Mouse (Mus musculus) limb, embryonic 14.5 days (tissue): ENCODE measurements around the gene Acbd3. TPM values are rescaled to one million over a fixed set of nuclear protein-coding genes. Genes with fewer than 3 reads are reported as not detected.
A peak's percentile ranks its signal among the peaks of the same experiment; 100 is the strongest.

Experiments
- ATAC-seq: fragments of 200-750 bp; cut with Nextera tagmentation; 2 replicates; pipeline ENCODE4 v1.8.0; 2017; ENCODE audit warnings: low read depth, moderate number of reproducible peaks, moderate TSS enrichment; ENCODE audit not compliant: low FRiP score
- DNase-seq: peaks from one replicate; pipeline ENCODE4 v3.0.0-alpha.2; 2015; ENCODE audit warnings: low spot score
- H3K27ac ChIP-seq: fragments of 300-500 bp; sonication (generic); replicated peaks from 2 replicates; pipeline ENCODE4 v1.5.1; 2014; ENCODE audit warnings: low read depth, mild to moderate bottlenecking, low read length, moderate library complexity, mixed read lengths
- H3K27me3 ChIP-seq: fragments of 300-500 bp; sonication (generic); 2 replicates; pipeline ENCODE4 v1.6.1; 2014; ENCODE audit warnings: low read length, mixed read lengths; ENCODE audit not compliant: control insufficient read depth, insufficient read depth
- H3K36me3 ChIP-seq: fragments of 300-500 bp; sonication (generic); 2 replicates; pipeline ENCODE4 v1.6.1; 2014; ENCODE audit warnings: mild to moderate bottlenecking, low read length, moderate library complexity, mixed read lengths; ENCODE audit not compliant: control insufficient read depth, insufficient read depth
- H3K4me1 ChIP-seq: fragments of 300-500 bp; sonication (generic); 2 replicates; pipeline ENCODE4 v1.6.1; 2014; ENCODE audit warnings: antibody characterized with exemption, low read length, mixed read lengths; ENCODE audit not compliant: control insufficient read depth, insufficient read depth
- H3K4me2 ChIP-seq: fragments of 300-500 bp; sonication (generic); replicated peaks from 2 replicates; pipeline ENCODE4 v1.6.1; 2014; ENCODE audit warnings: low read depth, mild to moderate bottlenecking, low read length, moderate library complexity; ENCODE audit not compliant: severe bottlenecking
- H3K4me3 ChIP-seq: fragments of 300-500 bp; sonication (generic); replicated peaks from 2 replicates; pipeline ENCODE4 v1.5.1; 2014; ENCODE audit warnings: low read length
- H3K9ac ChIP-seq: fragments of 300-500 bp; sonication (generic); 2 replicates; pipeline ENCODE4 v1.6.1; 2014; ENCODE audit warnings: mild to moderate bottlenecking, low read depth, low read length, moderate library complexity; ENCODE audit not compliant: severe bottlenecking
- H3K9me3 ChIP-seq: fragments of 300-500 bp; sonication (generic); 2 replicates; pipeline ENCODE4 v1.6.1; 2016; ENCODE audit warnings: low read length; ENCODE audit not compliant: control insufficient read depth
- POLR2A ChIP-seq: fragments of 200-500 bp; IDR thresholded peaks from 2 replicates; pipeline ENCODE4 v1.8.0; 2012; ENCODE audit warnings: inconsistent platforms, mild to moderate bottlenecking, moderate library complexity, borderline replicate concordance; ENCODE audit not compliant: insufficient read depth, insufficient read length; ENCODE audit errors: extremely low read depth
- WGBS: fragments of 180-500 bp; shearing (Covaris S2); extraction: QIAGEN DNeasy Blood & Tissue Kit; methylation state at CpG from one replicate; pipeline ENCODE4 v1.1.7; 2014; 5-methylcytosine and 5-hydroxymethylcytosine counted together
- polyA plus RNA-seq, 2 experiments: library from polyadenylated mRNA; depleted of rRNA in 1 of 2; stranded (reverse) in 1 of 2; unstranded in 1 of 2; fragments of >200 nt; fragmentation: Nextera tagmentation in 1 of 2; extraction: Ambion mirVana in 1 of 2; gene quantifications; 2 replicates each; pipeline versions ENCODE4 v1.2.1 to v1.2.3; 2012 to 2014

Gene Acbd3
- polyA plus RNA-seq, 2 experiments = 29.4 to 41.9 TPM

DNA sequence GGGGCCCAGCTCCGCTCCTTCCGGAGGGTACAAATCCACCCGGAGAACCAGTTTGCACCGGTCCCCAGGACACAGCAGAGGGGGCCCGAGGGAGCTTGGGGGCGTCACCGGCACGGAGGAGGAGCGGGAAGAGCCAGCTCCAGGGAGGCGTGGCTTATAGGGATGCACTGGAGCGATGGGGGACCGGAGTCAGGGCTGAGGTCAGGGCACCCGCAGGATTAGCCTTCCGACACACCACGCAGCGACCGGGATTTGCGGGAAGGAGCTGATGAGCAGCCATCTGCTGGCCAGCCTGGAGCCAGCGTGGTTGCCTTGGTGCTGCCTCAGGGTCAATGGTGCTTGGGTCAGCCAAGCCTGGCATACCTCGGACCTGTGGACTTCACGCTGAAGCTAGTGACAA lies 68.3 kb downstream of the Acbd3 start:
- Histone ChIP-seq H3K4me2 (peak overlapping the region; percentile 69), H3K9me3 (no peaks in the 10 kb centered on the region), H3K36me3 (no peaks in the 10 kb centered on the region), H3K27me3 (no peaks in the 10 kb centered on the region), H3K4me1 (peaks cover 11% of the 10 kb centered on the region), H3K9ac (peak overlapping the region; percentile 51; the same call in 1 of the 2 replicates), H3K27ac (no peak overlapping the region), H3K4me3 (peak overlapping the region; percentile 33)
- peak; percentile 66 for ATAC-seq
- DNase-seq = peak; percentile 41
- WGBS = 1% methylated on average over 21 of the region's 21 CpGs
- no peak for TF ChIP-seq POLR2A

DNA sequence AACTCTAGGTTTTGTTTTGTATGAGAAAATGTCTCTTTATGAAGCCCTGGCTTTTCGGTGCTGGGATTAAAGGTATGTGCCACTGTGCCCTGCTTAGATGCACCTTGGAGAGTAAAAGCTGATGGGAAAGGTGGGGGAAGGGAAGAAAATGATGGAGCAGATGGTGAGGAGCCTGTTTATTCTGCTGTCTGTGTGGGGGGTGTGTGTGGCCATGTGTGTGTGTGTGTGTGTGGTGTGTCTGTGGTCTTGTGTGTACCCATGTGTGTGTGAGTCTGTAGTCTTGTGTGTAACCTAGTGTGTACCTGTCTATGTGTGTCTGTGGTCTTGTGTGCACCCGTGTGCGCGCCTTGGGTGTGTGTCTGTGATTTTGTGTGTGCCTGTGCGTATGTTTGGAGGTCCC lies 72.8 kb downstream of the Acbd3 start:
- Histone ChIP-seq H3K4me1 (peaks cover 7% of the 10 kb centered on the region), H3K4me3 (no peak overlapping the region), H3K27ac (no peak overlapping the region), H3K36me3 (peaks cover 33% of the 10 kb centered on the region), H3K27me3 (no peaks in the 10 kb centered on the region), H3K9ac (no peak overlapping the region), H3K4me2 (no peak overlapping the region), H3K9me3 (no peaks in the 10 kb centered on the region)
- 95% methylated on average over 5 of the region's 5 CpGs for WGBS
- ATAC-seq = no peak
- no peak for TF ChIP-seq POLR2A
- DNase-seq = no peak

DNA sequence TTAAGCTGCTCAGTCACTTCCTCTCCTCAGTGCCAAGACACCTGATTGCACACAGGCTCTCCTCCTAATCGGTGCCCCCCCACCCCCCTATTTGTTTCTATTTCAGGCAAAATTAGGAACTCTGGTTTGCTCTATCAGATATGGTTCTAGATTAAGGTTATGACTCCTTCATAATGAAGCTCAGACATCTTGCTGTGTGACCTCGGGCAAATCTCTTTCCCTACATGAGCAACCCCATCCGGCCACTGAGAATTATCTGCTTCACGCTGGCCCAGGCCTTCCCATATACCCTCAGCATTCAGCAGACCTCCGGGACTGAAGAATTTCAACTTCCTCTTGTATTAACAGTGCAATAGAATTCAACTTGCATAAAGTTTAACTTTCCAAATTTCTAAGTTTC lies 73.4 kb downstream of the Acbd3 start:
- 85% methylated on average over 5 of the region's 5 CpGs for WGBS

DNA sequence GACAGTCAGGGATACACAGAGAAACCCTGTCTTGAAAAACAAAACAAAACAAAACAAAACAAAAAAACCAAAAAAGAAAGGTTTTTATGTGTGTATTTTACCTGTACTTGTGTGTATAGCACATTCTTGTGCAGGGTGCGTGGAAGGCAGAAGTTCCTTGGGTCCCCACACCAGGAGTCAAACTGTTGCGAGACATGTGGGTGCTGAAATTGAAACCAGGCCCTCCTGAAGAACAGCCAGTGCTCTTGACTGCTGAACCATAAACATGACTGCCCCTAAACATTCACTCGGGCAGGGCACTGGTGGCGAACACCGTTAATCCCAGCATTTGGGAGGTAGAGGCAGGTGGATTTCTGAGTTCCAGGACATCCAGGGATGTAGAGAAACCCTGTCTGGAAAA lies 74.2 kb downstream of the Acbd3 start:
- Histone ChIP-seq H3K9me3 (no peaks in the 10 kb centered on the region), H3K9ac (no peak overlapping the region), H3K4me1 (no peaks in the 10 kb centered on the region), H3K4me3 (no peak overlapping the region), H3K27ac (no peak overlapping the region), H3K36me3 (peaks cover 46% of the 10 kb centered on the region), H3K27me3 (no peaks in the 10 kb centered on the region), H3K4me2 (no peak overlapping the region)
- ATAC-seq = no peak
- DNase-seq = no peak
- no peak for TF ChIP-seq POLR2A
- WGBS = 82% methylated on average over 5 of the region's 5 CpGs

More for the DNA sequence above, 73.4 kb downstream of the Acbd3 start:
- H3K9ac ChIP-seq = no peak overlapping the region
- peaks cover 38% of the 10 kb centered on the region for H3K36me3 ChIP-seq
- no peak overlapping the region for H3K4me2 ChIP-seq
- peaks cover 1% of the 10 kb centered on the region for H3K4me1 ChIP-seq
- ATAC-seq (no peak), DNase-seq (no peak)
- no peak for TF ChIP-seq POLR2A
- no peak overlapping the region for H3K4me3 ChIP-seq
- H3K9me3 ChIP-seq = no peaks in the 10 kb centered on the region
- H3K27ac ChIP-seq = no peak overlapping the region
- no peaks in the 10 kb centered on the region for H3K27me3 ChIP-seq

DNA sequence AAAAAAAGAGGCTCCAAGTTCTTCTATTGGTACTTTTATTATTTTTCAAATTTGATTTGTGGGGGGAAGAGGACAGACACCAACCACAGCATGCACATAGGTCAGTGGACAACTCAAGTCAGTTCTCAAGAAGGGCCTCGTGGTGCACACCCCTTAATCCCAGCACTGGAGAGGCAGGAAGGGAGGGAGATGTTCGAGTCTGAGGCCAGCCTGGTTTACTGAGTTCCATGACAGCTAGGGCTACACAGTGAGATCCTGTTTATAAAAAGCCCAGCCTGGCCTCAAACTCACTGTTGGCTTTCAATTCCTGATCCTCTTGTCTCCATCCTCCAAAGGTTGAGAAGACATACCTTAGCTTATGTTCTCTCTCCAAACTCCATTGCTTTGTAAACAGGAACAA lies 75.0 kb downstream of the Acbd3 start:
- Histone ChIP-seq H3K4me3 (no peak overlapping the region), H3K27ac (no peak overlapping the region), H3K36me3 (peaks cover 54% of the 10 kb centered on the region), H3K4me1 (no peaks in the 10 kb centered on the region), H3K9me3 (no peaks in the 10 kb centered on the region), H3K4me2 (no peak overlapping the region), H3K27me3 (no peaks in the 10 kb centered on the region), H3K9ac (no peak overlapping the region)
- ATAC-seq (no peak), DNase-seq (no peak)
- TF ChIP-seq POLR2A = no peak
- WGBS = 56% methylated on average over 2 of the region's 2 CpGs

DNA sequence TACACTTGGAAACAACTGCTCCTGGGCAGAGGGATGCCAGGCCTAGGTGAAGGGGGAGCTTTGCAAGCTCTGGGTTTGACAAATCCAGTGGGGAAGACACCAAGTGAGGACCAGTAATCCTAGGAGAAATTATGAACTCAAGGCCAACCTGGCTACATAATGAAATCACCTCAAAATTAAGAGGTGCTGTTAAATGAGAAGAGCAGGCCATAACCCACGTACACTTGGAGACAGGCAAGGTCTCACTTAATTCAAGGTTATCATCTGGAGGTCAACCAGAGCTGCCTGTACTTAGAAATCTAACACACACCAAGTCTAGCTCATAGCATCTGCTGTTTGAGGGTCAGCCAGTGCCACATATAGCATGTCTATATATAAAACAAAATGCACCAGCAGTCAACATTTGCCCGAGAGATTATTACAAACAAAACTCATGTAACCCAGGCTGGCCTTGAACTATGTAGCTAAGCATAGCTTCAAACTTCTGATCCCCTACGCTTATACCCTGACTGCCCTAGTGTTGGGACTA lies 75.7 kb downstream of the Acbd3 start:
- H3K27me3 ChIP-seq = no peaks in the 10 kb centered on the region
- WGBS = 83% methylated on average over 3 of the region's 3 CpGs
- H3K4me1 ChIP-seq = no peaks in the 10 kb centered on the region
- ATAC-seq (no peak), DNase-seq (no peak)
- peaks cover 61% of the 10 kb centered on the region for H3K36me3 ChIP-seq
- H3K9ac ChIP-seq = no peak overlapping the region
- H3K4me3 ChIP-seq = no peak overlapping the region
- no peak overlapping the region for H3K4me2 ChIP-seq
- no peak overlapping the region for H3K27ac ChIP-seq
- no peaks in the 10 kb centered on the region for H3K9me3 ChIP-seq
- no peak for TF ChIP-seq POLR2A

Other genes starting within 250 kb of the Acbd3 start
- 6.3 TPM in 2 replicates for gene Stum, start 242.5 kb upstream of the Acbd3 start, polyA plus RNA-seq (2012; rRNA removed)
- gene Stum, start 242.5 kb upstream of the Acbd3 start, polyA plus RNA-seq (2014; fragmentation: Nextera tagmentation; extraction: Ambion mirVana) = 3.9 and 5.8 TPM in 2 replicates
- 89.0 and 107 TPM in 2 replicates for gene Parp1, start 157.1 kb upstream of the Acbd3 start, polyA plus RNA-seq (2012; rRNA removed)
- gene Parp1, start 157.1 kb upstream of the Acbd3 start, polyA plus RNA-seq (2014; fragmentation: Nextera tagmentation; extraction: Ambion mirVana) = 108 and 113 TPM in 2 replicates
- 10.8 and 14.8 TPM in 2 replicates for gene Lin9, start 84.9 kb upstream of the Acbd3 start, polyA plus RNA-seq (2012; rRNA removed)
- gene Lin9, start 84.9 kb upstream of the Acbd3 start, polyA plus RNA-seq (2014; fragmentation: Nextera tagmentation; extraction: Ambion mirVana) = 15.6 and 16.1 TPM in 2 replicates
- gene Mixl1, start 29.0 kb upstream of the Acbd3 start, polyA plus RNA-seq (2012; rRNA removed) = 0.13 and 0.17 TPM in 2 replicates
- gene Mixl1, start 29.0 kb upstream of the Acbd3 start, polyA plus RNA-seq (2014; fragmentation: Nextera tagmentation; extraction: Ambion mirVana) = 0.14 and 0.23 TPM in 2 replicates
- gene H3f3a, start 87.9 kb downstream of the Acbd3 start, polyA plus RNA-seq (2012; rRNA removed) = 1,296 and 1,586 TPM in 2 replicates
- 2,743 and 2,800 TPM in 2 replicates for gene H3f3a, start 87.9 kb downstream of the Acbd3 start, polyA plus RNA-seq (2014; fragmentation: Nextera tagmentation; extraction: Ambion mirVana)
- gene Sde2, start 125.1 kb downstream of the Acbd3 start, polyA plus RNA-seq (2012; rRNA removed) = 24.6 and 29.8 TPM in 2 replicates
- 30.9 and 33.0 TPM in 2 replicates for gene Sde2, start 125.1 kb downstream of the Acbd3 start, polyA plus RNA-seq (2014; fragmentation: Nextera tagmentation; extraction: Ambion mirVana)
- gene Lefty2, start 167.1 kb downstream of the Acbd3 start, polyA plus RNA-seq (2012; rRNA removed) = 0.11 and 0.36 TPM in 2 replicates
- gene Lefty2, start 167.1 kb downstream of the Acbd3 start, polyA plus RNA-seq (2014; fragmentation: Nextera tagmentation; extraction: Ambion mirVana) = 0.17 and 0.80 TPM in 2 replicates
- gene Pycr2, start 178.2 kb downstream of the Acbd3 start, polyA plus RNA-seq (2012; rRNA removed) = 62.5 and 80.3 TPM in 2 replicates
- gene Pycr2, start 178.2 kb downstream of the Acbd3 start, polyA plus RNA-seq (2014; fragmentation: Nextera tagmentation; extraction: Ambion mirVana) = 91.5 and 95.6 TPM in 2 replicates
- 4.1 and 4.8 TPM in 2 replicates for gene Lefty1, start 209.0 kb downstream of the Acbd3 start, polyA plus RNA-seq (2012; rRNA removed)
- 2.7 and 3.5 TPM in 2 replicates for gene Lefty1, start 209.0 kb downstream of the Acbd3 start, polyA plus RNA-seq (2014; fragmentation: Nextera tagmentation; extraction: Ambion mirVana)
- gene Tmem63a, start 216.3 kb downstream of the Acbd3 start, polyA plus RNA-seq (2012; rRNA removed) = 47.9 and 56.9 TPM in 2 replicates
- 18.2 and 19.1 TPM in 2 replicates for gene Tmem63a, start 216.3 kb downstream of the Acbd3 start, polyA plus RNA-seq (2014; fragmentation: Nextera tagmentation; extraction: Ambion mirVana)